Mouse (Mus musculus): Measurements from ENCODE around the gene Bcas3. TPM values are rescaled to one million over a fixed set of nuclear protein-coding genes. Genes with fewer than 3 reads are reported as not detected.

The Bcas3 gene
- polyA plus RNA-seq, 1 experiment: 37.8 TPM

DNA sequence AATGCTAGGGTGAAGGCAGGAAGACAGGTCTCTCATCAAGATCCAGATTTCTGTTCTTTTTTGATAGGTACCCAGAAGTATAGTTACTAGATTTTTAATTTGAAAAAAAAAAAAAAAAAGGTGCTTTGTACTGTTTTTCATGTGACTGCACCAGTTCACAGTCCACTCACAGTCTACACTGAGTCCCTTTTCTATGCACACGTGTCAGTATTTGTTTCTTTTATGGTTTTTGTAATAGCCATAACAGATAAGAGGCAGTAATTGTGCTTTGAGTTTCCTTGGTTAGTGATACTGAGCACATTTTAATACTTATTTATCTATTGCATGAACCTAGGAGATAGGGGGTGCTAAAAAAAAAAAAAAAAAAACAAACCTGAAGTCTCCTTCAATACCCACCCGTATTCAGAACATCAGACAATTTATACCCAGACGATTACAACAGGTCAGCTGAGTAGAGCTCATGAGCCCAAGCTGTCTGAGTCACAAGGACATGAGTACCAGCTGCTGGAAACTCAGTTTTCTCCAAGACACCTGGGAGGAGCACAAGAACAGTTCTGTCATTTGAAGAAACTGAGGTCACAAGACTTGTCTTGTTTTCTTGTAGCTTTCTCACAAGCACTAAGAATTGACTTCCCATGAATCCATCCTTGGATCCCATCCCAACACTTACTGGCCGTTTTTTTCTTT lies 351.2 kb downstream of the Bcas3 start:
- no peak overlapping the region for H3K9ac ChIP-seq (ENCODE audit: low read depth, poor library complexity, severe bottlenecking)
- no peaks in the 10 kb centered on the region for H3K36me3 ChIP-seq (ENCODE audit: control insufficient read depth, insufficient read depth, low read length, poor library complexity, severe bottlenecking)
- no peaks in the 10 kb centered on the region for H3K4me1 ChIP-seq (ENCODE audit: control insufficient read depth, insufficient read depth, low read length)
- H3K27me3 ChIP-seq (ENCODE audit: control insufficient read depth, insufficient read depth, low read length, poor library complexity, severe bottlenecking): no peaks in the 10 kb centered on the region
- H3K9me3 ChIP-seq (replicated peaks; ENCODE audit: control insufficient read depth, insufficient read depth, low read length, poor library complexity, severe bottlenecking): no peaks in the 10 kb centered on the region
- H3K27ac ChIP-seq (ENCODE audit: insufficient read depth, low read length): no peak overlapping the region
- H3K4me3 ChIP-seq (ENCODE audit: low read depth, low read length): no peak overlapping the region
- TF ChIP-seq POLR2A (IDR thresholded peaks at IDR 0.05; ENCODE audit: insufficient read depth, low read length) (no peak), CTCF (IDR thresholded peaks at IDR 0.05; ENCODE audit: low read depth, low read length) (no peak), EP300 (IDR thresholded peaks at IDR 0.05; ENCODE audit: insufficient read depth, low read depth, low read length) (no peak)

DNA sequence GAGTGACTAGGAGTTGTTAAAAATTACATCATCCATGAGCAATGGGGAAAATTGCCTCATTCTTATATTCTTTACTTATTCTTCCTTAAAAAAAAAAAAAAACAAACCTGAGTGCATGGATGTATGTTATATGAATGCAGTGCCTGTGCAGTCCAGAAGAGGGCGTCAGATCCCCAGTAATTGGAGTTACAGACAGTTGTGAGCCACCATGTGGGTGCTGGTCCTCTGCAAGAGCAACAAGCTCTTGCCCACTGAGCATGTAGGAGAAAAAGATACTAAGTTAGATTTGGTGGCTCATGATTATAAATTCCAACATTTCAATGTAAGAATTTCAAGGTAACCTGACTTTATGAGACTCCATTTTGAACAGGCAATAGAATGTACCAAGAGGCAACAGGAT lies 353.7 kb downstream of the Bcas3 start:
- Histone ChIP-seq H3K9ac (ENCODE audit: low read depth, poor library complexity, severe bottlenecking) (no peak overlapping the region), H3K27me3 (ENCODE audit: control insufficient read depth, insufficient read depth, low read length, poor library complexity, severe bottlenecking) (no peaks in the 10 kb centered on the region), H3K27ac (ENCODE audit: insufficient read depth, low read length) (no peak overlapping the region), H3K4me1 (ENCODE audit: control insufficient read depth, insufficient read depth, low read length) (no peaks in the 10 kb centered on the region), H3K36me3 (ENCODE audit: control insufficient read depth, insufficient read depth, low read length, poor library complexity, severe bottlenecking) (no peaks in the 10 kb centered on the region), H3K4me3 (ENCODE audit: low read depth, low read length) (no peak overlapping the region), H3K9me3 (replicated peaks; ENCODE audit: control insufficient read depth, insufficient read depth, low read length, poor library complexity, severe bottlenecking) (no peaks in the 10 kb centered on the region)
- TF ChIP-seq CTCF (IDR thresholded peaks at IDR 0.05; ENCODE audit: low read depth, low read length): peak; percentile 57
- TF ChIP-seq EP300 (IDR thresholded peaks at IDR 0.05; ENCODE audit: insufficient read depth, low read depth, low read length): no peak
- TF ChIP-seq POLR2A (IDR thresholded peaks at IDR 0.05; ENCODE audit: insufficient read depth, low read length): no peak

DNA sequence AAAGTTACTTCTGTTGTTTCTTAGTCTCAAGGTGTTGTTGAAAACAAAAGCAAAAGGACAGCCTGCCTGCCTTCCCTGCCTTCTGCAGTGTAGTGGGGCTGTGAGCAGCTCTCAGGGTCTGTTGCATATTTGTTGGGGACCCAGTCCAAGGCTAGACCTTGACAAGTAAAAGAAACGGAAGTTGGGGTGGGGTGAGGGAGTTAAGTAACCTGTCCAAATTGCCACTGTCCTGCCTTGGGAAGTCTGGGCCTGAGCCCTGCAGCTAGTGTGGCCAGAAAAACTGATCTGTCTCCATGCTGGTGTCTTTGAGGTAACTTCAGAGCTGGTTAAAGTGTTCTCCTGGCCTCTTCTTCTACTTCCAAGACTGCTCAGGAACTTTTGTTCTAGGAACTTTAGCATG lies 354.5 kb downstream of the Bcas3 start:
- no peaks in the 10 kb centered on the region for H3K4me1 ChIP-seq (ENCODE audit: control insufficient read depth, insufficient read depth, low read length)
- H3K4me3 ChIP-seq (ENCODE audit: low read depth, low read length): no peak overlapping the region
- TF ChIP-seq EP300 (IDR thresholded peaks at IDR 0.05; ENCODE audit: insufficient read depth, low read depth, low read length) (no peak), POLR2A (IDR thresholded peaks at IDR 0.05; ENCODE audit: insufficient read depth, low read length) (no peak), CTCF (IDR thresholded peaks at IDR 0.05; ENCODE audit: low read depth, low read length) (no peak)
- no peaks in the 10 kb centered on the region for H3K36me3 ChIP-seq (ENCODE audit: control insufficient read depth, insufficient read depth, low read length, poor library complexity, severe bottlenecking)
- no peaks in the 10 kb centered on the region for H3K27me3 ChIP-seq (ENCODE audit: control insufficient read depth, insufficient read depth, low read length, poor library complexity, severe bottlenecking)
- H3K9me3 ChIP-seq (replicated peaks; ENCODE audit: control insufficient read depth, insufficient read depth, low read length, poor library complexity, severe bottlenecking): no peaks in the 10 kb centered on the region
- H3K9ac ChIP-seq (ENCODE audit: low read depth, poor library complexity, severe bottlenecking): no peak overlapping the region
- no peak overlapping the region for H3K27ac ChIP-seq (ENCODE audit: insufficient read depth, low read length)

DNA sequence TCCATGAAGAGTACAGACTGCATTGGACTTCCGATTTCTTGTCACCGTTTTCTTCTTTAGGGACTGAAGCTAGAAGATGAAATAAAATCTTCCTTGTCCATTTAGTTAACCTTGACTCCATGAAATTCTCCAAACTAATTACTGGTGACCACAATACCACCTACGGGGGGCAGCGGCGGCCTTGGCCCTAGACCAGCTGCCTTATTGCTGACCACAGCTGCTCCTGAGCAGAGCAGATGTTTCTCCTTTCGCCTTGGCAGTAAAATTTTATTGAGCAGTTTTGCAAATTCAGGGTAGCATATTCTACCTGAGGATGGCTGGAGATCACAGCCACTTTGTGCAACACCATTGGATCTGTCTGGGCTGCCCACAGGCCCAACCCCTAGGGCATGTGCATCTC lies 356.2 kb downstream of the Bcas3 start:
- Histone ChIP-seq H3K27me3 (ENCODE audit: control insufficient read depth, insufficient read depth, low read length, poor library complexity, severe bottlenecking) (no peaks in the 10 kb centered on the region), H3K27ac (ENCODE audit: insufficient read depth, low read length) (no peak overlapping the region), H3K9me3 (replicated peaks; ENCODE audit: control insufficient read depth, insufficient read depth, low read length, poor library complexity, severe bottlenecking) (no peaks in the 10 kb centered on the region), H3K4me1 (ENCODE audit: control insufficient read depth, insufficient read depth, low read length) (peaks cover 4% of the 10 kb centered on the region), H3K4me3 (ENCODE audit: low read depth, low read length) (no peak overlapping the region), H3K36me3 (ENCODE audit: control insufficient read depth, insufficient read depth, low read length, poor library complexity, severe bottlenecking) (no peaks in the 10 kb centered on the region), H3K9ac (ENCODE audit: low read depth, poor library complexity, severe bottlenecking) (no peak overlapping the region)
- TF ChIP-seq CTCF (IDR thresholded peaks at IDR 0.05; ENCODE audit: low read depth, low read length) (no peak), POLR2A (IDR thresholded peaks at IDR 0.05; ENCODE audit: insufficient read depth, low read length) (no peak), EP300 (IDR thresholded peaks at IDR 0.05; ENCODE audit: insufficient read depth, low read depth, low read length) (no peak)

DNA sequence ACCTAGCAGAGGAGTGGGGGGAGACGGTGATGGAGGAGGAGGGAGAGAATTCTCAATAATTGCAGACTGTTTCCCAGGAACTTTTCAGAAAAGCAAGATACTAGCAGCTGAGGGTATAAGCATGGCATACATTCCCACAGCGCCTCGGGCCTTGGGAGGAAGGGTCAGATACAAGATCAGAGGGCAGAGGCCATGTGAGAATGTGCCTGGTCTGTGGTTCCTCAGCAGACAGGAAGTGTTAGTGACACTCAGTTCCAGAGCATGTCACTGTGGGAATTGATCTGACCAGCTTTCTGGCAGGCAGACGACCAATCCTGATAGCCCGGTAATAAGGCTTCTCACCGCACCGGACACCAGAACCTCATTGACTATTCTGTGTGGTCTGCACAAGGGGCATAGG lies 357.2 kb downstream of the Bcas3 start:
- Histone ChIP-seq H3K4me3 (ENCODE audit: low read depth, low read length) (no peak overlapping the region), H3K27ac (ENCODE audit: insufficient read depth, low read length) (no peak overlapping the region), H3K4me1 (ENCODE audit: control insufficient read depth, insufficient read depth, low read length) (peaks cover 4% of the 10 kb centered on the region), H3K27me3 (ENCODE audit: control insufficient read depth, insufficient read depth, low read length, poor library complexity, severe bottlenecking) (no peaks in the 10 kb centered on the region), H3K36me3 (ENCODE audit: control insufficient read depth, insufficient read depth, low read length, poor library complexity, severe bottlenecking) (no peaks in the 10 kb centered on the region), H3K9ac (ENCODE audit: low read depth, poor library complexity, severe bottlenecking) (no peak overlapping the region), H3K9me3 (replicated peaks; ENCODE audit: control insufficient read depth, insufficient read depth, low read length, poor library complexity, severe bottlenecking) (no peaks in the 10 kb centered on the region)
- TF ChIP-seq POLR2A (IDR thresholded peaks at IDR 0.05; ENCODE audit: insufficient read depth, low read length) (no peak), CTCF (IDR thresholded peaks at IDR 0.05; ENCODE audit: low read depth, low read length) (no peak)

DNA sequence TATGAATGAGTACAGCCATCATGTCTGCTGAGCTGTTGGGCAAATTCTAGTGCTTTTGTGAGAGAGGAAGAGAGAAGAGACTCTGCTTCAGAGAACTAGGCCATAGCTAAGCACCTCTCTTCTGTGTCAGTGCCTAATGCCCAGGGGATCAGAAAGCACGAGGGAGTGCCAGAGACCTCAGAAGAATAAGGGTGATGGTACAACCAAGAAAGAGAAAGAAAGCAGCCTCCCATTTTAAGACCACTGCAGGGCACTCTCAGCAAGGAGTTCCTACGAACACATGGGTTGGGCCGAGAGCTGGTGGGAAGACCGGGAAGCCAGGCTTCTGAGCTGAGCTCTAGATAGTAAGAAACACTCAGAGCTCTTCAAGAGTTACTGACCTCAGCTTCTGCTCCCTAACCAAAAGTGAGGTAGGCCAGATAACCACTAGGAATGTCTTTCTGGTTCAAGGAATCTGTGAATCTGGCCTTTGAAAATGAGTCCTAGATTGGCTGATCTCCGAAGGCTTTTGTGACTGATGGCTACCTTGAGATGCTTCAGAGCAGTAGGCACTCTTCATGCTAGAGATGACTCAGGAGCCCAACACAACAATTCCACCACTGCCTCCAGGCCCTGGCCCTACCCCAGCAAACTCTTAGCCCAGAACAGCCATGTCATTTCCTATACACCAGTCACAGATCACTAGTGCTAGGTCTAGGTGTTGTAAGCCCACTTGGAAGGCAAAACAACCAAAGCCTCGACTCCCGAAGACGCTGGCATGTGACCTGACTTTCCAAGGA lies 359.2 kb downstream of the Bcas3 start:
- Histone ChIP-seq H3K36me3 (ENCODE audit: control insufficient read depth, insufficient read depth, low read length, poor library complexity, severe bottlenecking) (no peaks in the 10 kb centered on the region), H3K27ac (ENCODE audit: insufficient read depth, low read length) (no peak overlapping the region), H3K9ac (ENCODE audit: low read depth, poor library complexity, severe bottlenecking) (no peak overlapping the region), H3K9me3 (replicated peaks; ENCODE audit: control insufficient read depth, insufficient read depth, low read length, poor library complexity, severe bottlenecking) (no peaks in the 10 kb centered on the region), H3K27me3 (ENCODE audit: control insufficient read depth, insufficient read depth, low read length, poor library complexity, severe bottlenecking) (no peaks in the 10 kb centered on the region), H3K4me1 (ENCODE audit: control insufficient read depth, insufficient read depth, low read length) (peaks cover 7% of the 10 kb centered on the region), H3K4me3 (ENCODE audit: low read depth, low read length) (no peak overlapping the region)
- TF ChIP-seq CTCF (IDR thresholded peaks at IDR 0.05; ENCODE audit: low read depth, low read length) (no peak), EP300 (IDR thresholded peaks at IDR 0.05; ENCODE audit: insufficient read depth, low read depth, low read length) (no peak), POLR2A (IDR thresholded peaks at IDR 0.05; ENCODE audit: insufficient read depth, low read length) (no peak)
